Mouse (Mus musculus) megakaryocyte, embryonic 14.5 days (primary cell): ENCODE measurements around the gene Actr1b. TPM values are rescaled to one million over a fixed set of nuclear protein-coding genes. Genes with fewer than 3 reads are reported as not detected.

Experiments used
- H3K27me3 ChIP-seq: replicated peaks from 2 replicates; pipeline ENCODE3; 2012; ENCODE audit warnings: inconsistent platforms
- H3K36me3 ChIP-seq: replicated peaks from 2 replicates; pipeline ENCODE3; 2012; ENCODE audit warnings: low read length, inconsistent platforms, mixed read lengths
- H3K4me1 ChIP-seq: 2 replicates; pipeline ENCODE4 v1.6.1; 2012; ENCODE audit warnings: inconsistent platforms
- H3K4me3 ChIP-seq: replicated peaks from 2 replicates; pipeline ENCODE3; 2012; ENCODE audit warnings: moderate library complexity, mild to moderate bottlenecking, inconsistent platforms
- H3K9me3 ChIP-seq: 2 replicates; pipeline ENCODE4 v1.6.1; 2012; ENCODE audit warnings: inconsistent platforms
- FLI1 ChIP-seq: IDR thresholded peaks from 2 replicates; pipeline ENCODE4 v1.6.1; 2012; ENCODE audit warnings: low read length, inconsistent platforms, mixed read lengths
- GATA1 ChIP-seq: IDR thresholded peaks from 3 replicates; pipeline ENCODE4 v1.6.1; 2012; ENCODE audit warnings: mixed read lengths, low read length, inconsistent platforms, borderline replicate concordance
- polyA plus RNA-seq: library from polyadenylated mRNA; stranded (reverse); fragments of >175 nt; gene quantifications from 2 replicates; pipeline ENCODE4 v1.2.3, GENCODE M21; 2012; ENCODE audit warnings: low replicate concordance; ENCODE audit not compliant: insufficient read depth

Actr1b gene
- polyA plus RNA-seq, 1 experiment = 26.0 TPM

GRCm38 (mm10) chr1:36657658-36658415, 56.4 kb downstream of the Actr1b start:
- H3K27me3 ChIP-seq = peaks cover 25% of the 10 kb centered on the region
- no peak overlapping the region for H3K4me3 ChIP-seq
- peaks cover 27% of the 10 kb centered on the region for H3K4me1 ChIP-seq
- TF ChIP-seq GATA1 (no peak), FLI1 (no peak)
- H3K36me3 ChIP-seq = no peaks in the 10 kb centered on the region
- no peaks in the 10 kb centered on the region for H3K9me3 ChIP-seq

DNA sequence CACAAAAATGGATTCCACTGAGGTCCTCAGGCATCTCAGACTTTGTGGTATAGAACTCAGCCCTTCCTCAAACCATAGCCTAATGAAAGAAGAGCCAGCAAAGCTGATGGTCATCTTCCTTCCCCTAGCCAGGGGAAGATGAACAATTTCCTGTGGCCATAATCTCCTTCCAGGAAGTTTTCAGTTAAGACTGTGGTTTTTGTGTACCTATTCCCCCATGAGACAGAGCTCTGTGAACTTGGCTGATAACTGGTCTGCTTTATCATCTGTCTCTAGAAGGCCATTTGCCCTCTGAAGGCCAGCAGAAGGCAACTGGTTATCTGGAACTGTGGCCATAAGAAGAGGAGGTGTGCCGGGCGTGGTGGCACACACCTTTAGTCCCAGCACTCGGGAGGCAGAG, 58.0 kb downstream of the Actr1b start:
- H3K4me1 ChIP-seq = peaks cover 27% of the 10 kb centered on the region
- TF ChIP-seq GATA1 = no peak
- TF ChIP-seq FLI1 = no peak
- no peak overlapping the region for H3K4me3 ChIP-seq
- no peaks in the 10 kb centered on the region for H3K9me3 ChIP-seq
- H3K36me3 ChIP-seq = no peaks in the 10 kb centered on the region
- peaks cover 32% of the 10 kb centered on the region for H3K27me3 ChIP-seq

DNA sequence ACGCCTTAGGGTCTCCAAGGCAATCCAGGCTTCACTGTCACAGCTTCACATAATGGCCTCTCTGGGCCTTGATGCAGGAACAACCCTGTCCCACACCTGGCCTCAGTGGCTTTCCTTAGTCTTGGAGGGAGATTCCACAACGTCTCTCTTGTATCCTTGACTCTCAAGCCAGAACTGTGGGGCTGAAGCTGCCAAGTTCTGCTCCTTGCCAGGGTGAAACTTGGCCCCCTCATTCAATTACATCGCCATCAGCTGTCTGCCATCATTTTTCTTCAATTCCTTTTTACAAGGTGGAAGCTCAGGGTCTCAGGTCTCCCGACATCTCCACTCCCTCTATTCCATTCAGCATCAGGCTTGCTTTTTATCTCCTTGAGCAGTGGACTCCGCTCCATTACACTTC, 59.2 kb downstream of the Actr1b start:
- peaks cover 30% of the 10 kb centered on the region for H3K27me3 ChIP-seq
- TF ChIP-seq FLI1 (no peak), GATA1 (no peak)
- no peak overlapping the region for H3K4me3 ChIP-seq
- H3K9me3 ChIP-seq = no peaks in the 10 kb centered on the region
- H3K36me3 ChIP-seq = no peaks in the 10 kb centered on the region
- H3K4me1 ChIP-seq = peaks cover 27% of the 10 kb centered on the region

Other genes starting within 250 kb of the Actr1b start
- gene Cnnm4, start 242.8 kb downstream of the Actr1b start, polyA plus RNA-seq = 7.7 and 8.4 TPM in 2 replicates
- gene Cnnm3, start 202.6 kb downstream of the Actr1b start, polyA plus RNA-seq = 9.6 and 10.5 TPM in 2 replicates
- 2.7 and 5.6 TPM in 2 replicates for gene Ankrd23, start 177.5 kb downstream of the Actr1b start, polyA plus RNA-seq
- not detected in 2 replicates for gene Gm42417, start 175.0 kb downstream of the Actr1b start, polyA plus RNA-seq
- gene Ankrd39, start 167.0 kb downstream of the Actr1b start, polyA plus RNA-seq = 7.9 and 10.2 TPM in 2 replicates
- 1.3 TPM in 1 of 2 replicates, not detected in the other for gene Sema4c, start 156.1 kb downstream of the Actr1b start, polyA plus RNA-seq
- gene Fam178b, start 31.2 kb downstream of the Actr1b start, polyA plus RNA-seq = 2.0 TPM in 1 of 2 replicates, not detected in the other
- gene Cox5b, start 23.0 kb downstream of the Actr1b start, polyA plus RNA-seq = 541 and 3,162 TPM in 2 replicates
- not detected in 2 replicates for gene 4933424G06Rik, start 4.3 kb downstream of the Actr1b start, polyA plus RNA-seq
- gene Zap70, start 47.4 kb upstream of the Actr1b start, polyA plus RNA-seq = not detected in 2 replicates
- gene Tmem131, start 229.2 kb upstream of the Actr1b start, polyA plus RNA-seq = 12.1 and 14.4 TPM in 2 replicates